Mouse (Mus musculus): ENCODE measurements around the gene Pnpla3. TPM values are rescaled to one million over a fixed set of nuclear protein-coding genes. Genes with fewer than 3 reads are reported as not detected.

Pnpla3 gene
- polyA plus RNA-seq, 1 experiment from 2014 or later, result not detected

DNA sequence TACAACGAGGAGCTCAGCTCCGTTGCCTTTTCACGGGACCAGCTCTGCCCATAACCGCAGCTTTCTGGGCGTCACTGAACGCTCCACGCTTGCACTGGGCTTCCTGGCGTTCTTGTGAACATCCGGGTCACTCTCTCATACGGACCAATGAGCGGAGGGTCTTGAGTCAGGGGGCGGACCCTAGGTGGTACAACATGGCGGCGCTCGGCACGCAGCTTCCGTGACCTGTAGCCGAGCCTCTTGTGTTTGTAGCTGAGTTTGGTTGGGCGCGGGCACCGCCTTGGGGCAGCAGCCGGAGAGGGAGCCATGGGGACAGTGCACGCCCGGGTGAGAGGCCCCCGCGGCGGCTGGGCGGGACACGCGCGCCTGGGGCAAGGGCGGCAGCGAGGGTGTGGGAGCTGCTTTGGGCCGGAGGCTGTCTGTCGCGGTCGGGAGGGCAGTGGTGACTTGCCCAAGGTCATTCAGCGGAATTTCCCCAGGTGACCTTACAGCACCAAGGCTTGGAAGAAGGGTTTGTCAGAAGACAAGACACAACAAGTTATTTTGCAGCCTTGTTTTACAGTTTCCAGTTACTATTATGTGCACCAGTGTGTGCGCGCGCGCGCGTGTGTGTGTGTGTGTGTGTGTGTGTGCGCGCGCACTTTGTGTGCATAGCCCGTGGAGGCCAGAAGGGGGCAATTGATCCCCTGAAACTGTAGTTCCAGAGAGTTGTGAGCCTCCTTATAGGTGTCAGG lies 24.6 kb downstream of the Pnpla3 start, which contains the start of gene Samm50:
TSS of gene Samm50 (plus strand) at position 184 of the 734 bp plus-strand sequence.
- Histone ChIP-seq H3K27ac (peak within 1 kb of the TSS; percentile 73), H3K79me2 (ENCODE audit: inconsistent target) (peaks cover 29% of the 10 kb centered on the region), H3K36me3 (ENCODE audit: inconsistent target) (peaks cover 19% of the 10 kb centered on the region), H3K4me3 (ENCODE audit: inconsistent target) (peak within 1 kb of the TSS; percentile 87)
- 2% methylated on average over 47 of the region's 48 CpGs for WGBS (ENCODE audit: missing documents)

DNA sequence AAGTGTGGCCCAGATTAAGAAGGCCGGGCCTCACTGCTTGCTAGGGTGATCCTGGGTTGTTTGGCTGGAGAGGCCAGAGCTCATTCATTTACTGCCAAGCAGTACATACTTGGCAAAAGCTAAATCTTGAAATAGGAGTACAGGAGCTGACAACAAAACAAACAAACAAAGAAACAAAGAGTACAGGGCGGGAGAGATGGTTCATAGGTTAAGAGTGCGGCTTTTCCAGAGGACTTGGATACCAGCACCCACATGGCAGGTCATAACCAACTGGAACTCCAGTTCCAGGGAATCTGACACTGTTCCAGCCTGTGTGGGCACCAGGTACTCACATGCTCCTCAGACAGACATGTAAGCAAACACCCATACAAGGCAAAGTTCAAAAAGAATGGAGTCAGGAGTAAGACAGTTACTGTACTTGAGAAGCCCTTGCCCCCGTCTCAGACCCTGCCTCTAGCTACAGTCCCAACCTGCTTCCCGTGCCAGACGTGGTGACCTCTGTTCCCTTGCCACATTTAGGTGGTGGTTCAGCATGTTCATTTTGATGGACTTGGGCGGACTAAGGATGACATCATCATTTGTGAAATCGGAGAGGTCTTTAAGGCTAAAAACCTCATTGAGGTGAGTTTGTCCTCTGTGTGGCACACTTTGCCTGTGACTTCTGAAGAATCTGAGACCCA lies 29.0 kb downstream of the Pnpla3 start:
- H3K27ac ChIP-seq, result no peak overlapping the region
- no peak overlapping the region for H3K4me3 ChIP-seq (ENCODE audit: inconsistent target)
- peaks cover 29% of the 10 kb centered on the region for H3K79me2 ChIP-seq (ENCODE audit: inconsistent target)
- peaks cover 63% of the 10 kb centered on the region for H3K36me3 ChIP-seq (ENCODE audit: inconsistent target)
- WGBS (ENCODE audit: missing documents), result 94% methylated on average over 8 of the region's 8 CpGs

DNA sequence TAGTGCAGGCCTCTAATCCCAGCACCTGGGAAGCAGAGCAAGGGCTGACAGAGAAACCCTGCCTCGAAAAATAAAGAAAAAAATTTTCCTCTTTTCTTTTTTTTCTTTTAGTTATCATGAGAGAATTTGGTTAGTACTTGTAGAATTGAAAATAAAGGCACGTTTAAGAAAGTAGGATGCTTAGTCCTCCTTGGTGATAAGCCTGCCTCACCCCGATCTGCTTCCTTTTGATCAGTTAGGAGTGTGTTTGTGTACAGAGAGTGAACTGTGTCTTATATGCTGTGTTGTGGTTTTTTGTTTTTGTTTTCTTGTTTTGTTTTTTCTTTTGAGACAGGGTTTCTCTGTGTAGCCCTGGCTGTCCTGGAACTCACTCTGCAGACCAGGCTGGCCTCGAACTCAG lies 39.7 kb downstream of the Pnpla3 start:
- H3K4me3 ChIP-seq (ENCODE audit: inconsistent target), result no peak overlapping the region
- H3K27ac ChIP-seq, result no peak overlapping the region
- 95% methylated on average over 4 of the region's 4 CpGs for WGBS (ENCODE audit: missing documents)
- no peaks in the 10 kb centered on the region for H3K79me2 ChIP-seq (ENCODE audit: inconsistent target)
- H3K36me3 ChIP-seq (ENCODE audit: inconsistent target), result peaks cover 63% of the 10 kb centered on the region

DNA sequence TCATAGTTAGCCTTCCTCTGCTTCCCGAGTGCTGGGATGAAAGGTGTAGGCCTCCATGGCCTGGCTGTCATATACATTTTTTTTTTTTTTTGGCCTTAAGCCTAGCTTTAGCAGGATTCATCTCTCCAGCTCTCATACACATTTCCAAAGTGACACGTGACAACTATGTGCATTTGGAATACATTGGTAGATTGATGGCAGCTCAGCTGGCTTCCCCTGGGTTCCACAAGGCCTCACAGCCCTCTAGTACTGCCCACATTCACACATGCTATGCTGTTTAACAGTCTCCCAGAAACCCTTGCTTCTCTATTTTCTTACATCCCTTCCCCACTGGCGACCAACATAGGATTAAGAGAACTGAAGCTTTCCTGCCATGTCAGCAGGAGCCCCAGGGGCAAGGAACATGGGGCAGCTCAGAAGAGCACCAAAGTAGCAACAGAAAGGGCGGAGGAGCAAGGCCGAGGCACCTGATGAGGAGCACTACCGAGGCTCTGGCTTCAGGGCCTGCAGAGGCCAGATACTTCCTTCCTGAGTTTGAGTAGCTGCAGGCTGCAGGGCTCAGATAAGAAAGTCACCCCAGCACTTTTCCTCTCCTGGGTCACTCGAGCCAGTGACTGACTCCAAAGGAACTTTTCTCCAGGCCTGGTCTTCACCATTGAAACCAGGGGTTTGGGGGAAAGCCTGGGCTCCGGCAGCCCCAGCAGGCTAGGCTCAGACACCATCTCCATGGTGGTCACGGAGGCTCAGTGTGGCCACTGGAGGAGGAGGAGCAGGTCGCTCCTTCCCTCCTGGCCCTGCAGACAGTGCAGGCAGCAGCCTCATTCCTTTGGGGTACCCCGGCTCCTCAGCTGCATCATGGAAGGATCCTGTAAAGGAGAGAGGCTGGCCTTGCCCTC lies 42.1 kb downstream of the Pnpla3 start:
- peak overlapping the region; percentile 27 for H3K27ac ChIP-seq
- no peaks in the 10 kb centered on the region for H3K79me2 ChIP-seq (ENCODE audit: inconsistent target)
- H3K4me3 ChIP-seq (ENCODE audit: inconsistent target), result no peak overlapping the region
- peaks cover 57% of the 10 kb centered on the region for H3K36me3 ChIP-seq (ENCODE audit: inconsistent target)
- 49% methylated on average over 11 of the region's 11 CpGs for WGBS (ENCODE audit: missing documents)

DNA sequence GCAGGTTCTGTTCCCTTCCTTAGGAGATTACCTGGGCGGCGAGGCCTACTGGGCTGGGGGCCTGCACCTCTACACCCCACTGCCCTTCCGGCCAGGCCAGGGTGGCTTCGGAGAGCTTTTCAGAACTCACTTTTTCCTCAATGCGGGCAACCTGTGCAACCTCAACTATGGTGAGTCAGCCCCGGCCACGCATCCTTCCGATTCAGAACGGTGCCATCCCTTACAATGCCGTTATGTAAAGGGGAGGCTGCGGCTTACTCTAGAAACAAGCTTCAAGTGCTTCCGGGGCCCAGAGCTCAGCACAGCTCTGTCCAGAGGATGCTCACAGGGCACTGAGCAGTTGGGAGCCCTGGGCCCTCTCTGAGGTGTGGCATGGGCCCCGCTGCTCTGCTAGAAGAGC lies 42.8 kb downstream of the Pnpla3 start:
- peaks cover 55% of the 10 kb centered on the region for H3K36me3 ChIP-seq (ENCODE audit: inconsistent target)
- no peak overlapping the region for H3K4me3 ChIP-seq (ENCODE audit: inconsistent target)
- 52% methylated on average over 13 of the region's 13 CpGs for WGBS (ENCODE audit: missing documents)
- no peaks in the 10 kb centered on the region for H3K79me2 ChIP-seq (ENCODE audit: inconsistent target)
- H3K27ac ChIP-seq, result no peak overlapping the region

DNA sequence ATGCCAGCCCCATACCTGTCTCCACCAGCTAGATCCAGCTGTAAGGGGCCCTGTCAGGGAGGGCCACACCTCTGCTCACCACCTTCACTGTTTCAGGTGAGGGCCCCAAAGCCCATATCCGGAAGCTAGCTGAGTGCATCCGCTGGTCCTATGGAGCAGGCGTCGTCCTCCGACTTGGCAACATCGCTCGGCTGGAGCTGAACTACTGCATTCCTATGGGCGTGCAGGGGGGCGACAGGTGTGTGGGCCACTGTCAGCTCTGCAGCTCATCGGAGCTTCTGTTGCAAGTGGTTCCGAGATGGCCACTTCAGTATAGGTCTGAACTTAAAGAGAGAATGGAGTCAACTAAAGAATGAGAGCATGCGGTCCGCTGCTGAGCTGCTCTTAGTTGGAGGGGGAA lies 43.3 kb downstream of the Pnpla3 start:
- H3K4me3 ChIP-seq (ENCODE audit: inconsistent target), result no peak overlapping the region
- no peak overlapping the region for H3K27ac ChIP-seq
- H3K36me3 ChIP-seq (ENCODE audit: inconsistent target), result peaks cover 50% of the 10 kb centered on the region
- H3K79me2 ChIP-seq (ENCODE audit: inconsistent target), result no peaks in the 10 kb centered on the region
- WGBS (ENCODE audit: missing documents), result 89% methylated on average over 11 of the region's 13 CpGs

DNA sequence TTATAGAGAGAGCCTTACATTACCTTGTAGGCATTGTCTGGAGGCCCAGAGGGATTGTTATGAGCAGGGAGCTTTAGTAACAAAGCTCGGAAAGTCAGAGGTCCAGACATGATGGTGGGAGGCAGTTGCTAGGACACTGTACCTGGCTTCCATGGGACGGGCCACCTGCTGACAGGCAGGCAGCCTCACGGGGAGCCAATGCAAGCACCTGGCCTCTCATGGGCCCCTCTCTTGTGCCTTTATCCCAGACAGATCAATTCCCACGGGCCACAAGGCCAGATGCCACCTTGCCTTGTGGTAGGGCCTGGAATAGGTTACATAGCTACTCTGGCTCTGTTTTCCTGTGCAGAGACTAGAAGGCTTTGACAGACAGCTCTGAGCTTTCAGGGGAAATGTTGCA lies 43.9 kb downstream of the Pnpla3 start:
- Histone ChIP-seq H3K36me3 (ENCODE audit: inconsistent target) (peaks cover 44% of the 10 kb centered on the region), H3K27ac (no peak overlapping the region), H3K79me2 (ENCODE audit: inconsistent target) (no peaks in the 10 kb centered on the region), H3K4me3 (ENCODE audit: inconsistent target) (no peak overlapping the region)
- 84% methylated on average over 4 of the region's 4 CpGs for WGBS (ENCODE audit: missing documents)

DNA sequence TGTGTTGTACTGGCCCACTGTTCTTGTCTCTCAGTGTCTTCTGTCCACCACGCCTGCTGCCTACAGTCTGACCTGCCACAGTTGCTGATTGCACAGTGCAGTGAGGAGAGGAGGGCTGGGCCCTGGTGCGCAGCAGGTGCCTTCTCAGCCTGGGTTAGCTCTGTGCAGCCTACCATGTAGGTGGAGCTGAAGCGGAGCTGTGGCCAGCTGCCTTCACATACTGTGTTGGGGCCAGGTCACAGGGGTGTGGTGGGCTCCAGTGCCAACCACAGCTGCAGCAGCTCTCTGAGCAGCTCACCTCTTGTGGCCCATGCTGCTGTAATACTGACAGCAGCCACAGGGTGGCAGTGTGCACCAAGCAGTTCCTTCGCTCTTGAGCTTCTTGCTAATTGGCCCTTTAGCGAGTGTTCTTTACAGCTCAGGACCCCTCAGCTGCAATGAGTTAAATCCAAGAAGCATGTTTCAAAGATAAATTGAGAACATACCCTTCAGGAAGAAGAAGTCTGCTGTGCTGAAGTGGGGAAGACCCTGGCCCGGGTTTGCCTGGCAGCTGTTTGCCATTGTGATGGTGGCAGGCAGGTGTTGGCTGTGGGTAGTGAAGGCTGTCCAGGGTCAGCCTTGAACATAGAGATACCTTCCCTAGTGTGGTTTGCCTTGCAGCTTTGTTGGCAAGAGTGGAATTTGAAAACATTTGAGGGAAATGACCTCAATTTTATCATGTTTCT lies 44.6 kb downstream of the Pnpla3 start:
- H3K36me3 ChIP-seq (ENCODE audit: inconsistent target), result peaks cover 40% of the 10 kb centered on the region; the same call in 1 of the 2 replicates

DNA sequence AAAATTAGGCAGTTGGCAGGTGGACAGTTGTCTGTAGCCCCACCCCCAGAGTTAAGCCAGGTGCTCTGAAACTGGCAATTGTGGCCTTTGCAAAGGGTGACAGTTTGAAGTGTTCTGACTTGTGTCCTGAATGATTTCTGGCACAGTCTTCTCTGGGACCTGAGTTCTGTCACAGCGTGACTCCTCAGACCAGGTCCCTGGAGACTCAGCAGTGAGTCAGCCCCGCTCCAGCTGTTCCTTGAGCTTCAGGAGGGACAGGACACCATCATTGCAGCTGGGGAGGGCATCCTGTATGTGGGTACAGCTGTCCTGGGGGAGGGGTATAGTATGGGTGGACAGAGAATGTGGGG lies 45.1 kb downstream of the Pnpla3 start:
- Histone ChIP-seq H3K79me2 (ENCODE audit: inconsistent target) (no peaks in the 10 kb centered on the region), H3K4me3 (ENCODE audit: inconsistent target) (no peak overlapping the region), H3K36me3 (ENCODE audit: inconsistent target) (peaks cover 39% of the 10 kb centered on the region; the same call in 1 of the 2 replicates), H3K27ac (no peak overlapping the region)
- WGBS (ENCODE audit: missing documents), result 100% methylated on average over 2 of the region's 2 CpGs

More for the DNA sequence above, 44.6 kb downstream of the Pnpla3 start:
- 52% methylated on average over 6 of the region's 6 CpGs for WGBS (ENCODE audit: missing documents)
- no peaks in the 10 kb centered on the region for H3K79me2 ChIP-seq (ENCODE audit: inconsistent target)
- H3K4me3 ChIP-seq (ENCODE audit: inconsistent target), result no peak overlapping the region
- H3K27ac ChIP-seq, result no peak overlapping the region

DNA sequence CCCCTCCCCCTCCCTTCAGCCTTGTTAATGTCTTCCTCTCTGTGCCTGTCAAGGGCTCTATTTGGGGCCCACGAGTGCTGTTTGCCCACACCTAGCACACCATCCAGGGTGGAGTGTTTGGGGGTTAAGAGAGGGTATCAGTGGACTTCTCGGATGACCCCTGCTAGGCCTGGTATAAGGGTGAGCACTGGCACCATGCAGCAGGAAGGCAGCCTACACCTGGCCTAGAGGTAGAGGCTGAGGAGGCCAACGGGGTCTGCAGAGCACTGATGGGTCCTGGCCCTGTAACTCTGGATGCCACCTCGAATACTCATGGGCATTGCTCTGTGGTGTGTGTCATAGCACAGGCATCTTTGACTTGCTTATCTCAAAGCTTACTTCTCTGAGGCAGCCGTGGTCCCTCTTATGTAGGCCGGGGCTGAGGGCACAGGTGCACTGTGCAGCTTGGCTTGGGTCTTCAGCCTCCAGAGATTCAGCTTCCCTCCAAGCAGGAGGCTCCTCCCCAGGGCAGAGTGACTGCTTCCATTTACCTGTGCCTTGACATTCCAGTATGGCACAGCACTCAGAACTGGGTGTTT lies 45.6 kb downstream of the Pnpla3 start:
- peaks cover 36% of the 10 kb centered on the region; the same call in 1 of the 2 replicates for H3K36me3 ChIP-seq (ENCODE audit: inconsistent target)
- no peaks in the 10 kb centered on the region for H3K79me2 ChIP-seq (ENCODE audit: inconsistent target)
- 97% methylated on average over 6 of the region's 6 CpGs for WGBS (ENCODE audit: missing documents)
- H3K27ac ChIP-seq, result no peak overlapping the region
- H3K4me3 ChIP-seq (ENCODE audit: inconsistent target), result no peak overlapping the region

DNA sequence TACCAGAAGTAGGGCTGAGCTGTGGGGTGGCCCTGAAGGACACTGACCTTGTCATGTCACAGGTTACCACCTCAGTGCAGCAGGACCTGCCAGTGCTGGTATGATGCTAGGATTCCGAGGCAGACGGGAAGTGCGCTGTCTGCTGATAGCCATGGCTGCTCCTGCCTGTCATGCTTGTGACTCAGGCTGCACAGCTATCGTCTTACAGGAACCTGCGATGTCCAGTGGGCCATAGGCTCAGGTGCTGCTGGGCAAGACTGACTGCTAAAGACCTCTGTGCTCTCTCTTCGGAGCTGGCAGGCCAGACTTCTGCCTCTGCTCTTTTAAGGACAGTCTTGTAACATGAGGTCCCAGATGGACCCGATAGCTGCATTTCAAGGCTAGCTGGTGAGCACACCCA lies 46.8 kb downstream of the Pnpla3 start:
- 95% methylated on average over 7 of the region's 7 CpGs for WGBS (ENCODE audit: missing documents)
- Histone ChIP-seq H3K4me3 (ENCODE audit: inconsistent target) (no peak overlapping the region), H3K27ac (no peak overlapping the region), H3K36me3 (ENCODE audit: inconsistent target) (peaks cover 36% of the 10 kb centered on the region; the same call in 1 of the 2 replicates), H3K79me2 (ENCODE audit: inconsistent target) (no peaks in the 10 kb centered on the region)

DNA sequence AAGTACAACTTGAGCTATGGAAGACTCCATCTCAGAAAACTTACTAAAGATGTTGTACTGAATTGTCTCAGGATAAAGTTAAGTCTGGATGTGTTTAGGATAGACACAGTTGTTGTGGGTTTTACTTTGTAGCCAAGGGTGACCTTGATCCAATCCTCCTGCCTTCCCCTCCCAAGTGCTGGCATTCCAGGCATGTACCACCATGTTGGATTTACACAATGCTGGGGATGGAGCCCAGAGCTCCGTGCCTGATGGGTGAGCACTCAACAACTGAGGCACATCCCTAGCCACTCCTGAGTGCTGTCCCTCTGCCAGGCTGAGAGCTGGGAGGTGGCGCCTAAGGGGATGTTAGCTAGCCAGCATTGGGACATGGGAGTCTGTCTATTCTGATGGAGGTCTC lies 47.6 kb downstream of the Pnpla3 start:
- 88% methylated on average over 1 of the region's 2 CpGs for WGBS (ENCODE audit: missing documents)
- no peaks in the 10 kb centered on the region for H3K79me2 ChIP-seq (ENCODE audit: inconsistent target)
- no peak overlapping the region for H3K27ac ChIP-seq
- H3K4me3 ChIP-seq (ENCODE audit: inconsistent target), result no peak overlapping the region
- H3K36me3 ChIP-seq (ENCODE audit: inconsistent target), result peaks cover 36% of the 10 kb centered on the region; the same call in 1 of the 2 replicates

DNA sequence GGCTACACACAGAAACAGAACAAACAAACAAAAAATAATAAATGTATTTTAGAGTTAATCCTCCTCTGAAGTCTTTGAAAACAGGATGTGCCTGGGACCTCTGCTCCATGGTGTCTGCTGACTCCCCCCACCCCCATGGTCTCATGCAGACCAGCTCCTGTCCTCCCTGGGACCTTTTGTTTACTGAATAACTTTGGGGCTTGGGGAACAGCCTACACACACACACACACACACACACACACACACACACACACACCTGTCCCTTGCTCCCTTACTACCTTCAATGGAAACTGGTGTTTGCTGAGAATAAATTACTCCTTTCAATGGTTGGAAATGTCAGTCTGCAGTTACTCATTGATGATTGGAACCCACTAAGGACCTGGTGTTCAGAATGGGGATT lies 48.4 kb downstream of the Pnpla3 start:
- Histone ChIP-seq H3K27ac (no peak overlapping the region), H3K36me3 (ENCODE audit: inconsistent target) (peaks cover 29% of the 10 kb centered on the region; the same call in 1 of the 2 replicates), H3K4me3 (ENCODE audit: inconsistent target) (no peak overlapping the region), H3K79me2 (ENCODE audit: inconsistent target) (no peaks in the 10 kb centered on the region)

All from macrophage (primary cell).